Mouse (Mus musculus) C2C12 (cell line): ENCODE measurements at regions not wholly inside any gene's neighbourhood (a gene's known extent, or its start where the extent isn't known, plus 50 kb on each side); places are given as distances from the start of the nearest gene placed in this dataset.

ENCODE experiments used
- H3K27me3 ChIP-seq: one replicate; pipeline ENCODE4 v1.6.1; 2011; ENCODE audit not compliant: control insufficient read depth, insufficient read depth, insufficient read length
- H3K36me3 ChIP-seq: one replicate; pipeline ENCODE4 v1.6.1; 2011; ENCODE audit not compliant: control insufficient read depth, insufficient read depth
- H3K4me3 ChIP-seq: one replicate; pipeline ENCODE4 v1.5.1; 2011; ENCODE audit warnings: mild to moderate bottlenecking, control low read depth; ENCODE audit not compliant: poor library complexity, insufficient read depth, severe bottlenecking
- H3K79me2 ChIP-seq: one replicate; pipeline ENCODE4 v1.6.1; 2011; ENCODE audit not compliant: control insufficient read depth, insufficient read depth
- H3K79me3 ChIP-seq: one replicate; pipeline ENCODE4 v1.6.1; 2011; ENCODE audit warnings: low read depth, control low read depth
- H3ac ChIP-seq: one replicate; pipeline ENCODE3; 2011; ENCODE audit warnings: low read depth; ENCODE audit not compliant: control insufficient read depth, insufficient read length
- CEBPB ChIP-seq: IDR thresholded peaks from one replicate; pipeline ENCODE4 v1.6.1; 2011; ENCODE audit warnings: low read depth, mild to moderate bottlenecking, control low read depth, moderate library complexity
- CTCF ChIP-seq: IDR thresholded peaks from one replicate; pipeline ENCODE4 v1.5.1; 2011; ENCODE audit not compliant: control insufficient read depth, insufficient read depth, insufficient read length
- FOSL1 ChIP-seq: IDR thresholded peaks from one replicate; pipeline ENCODE4 v1.8.0; 2011; ENCODE audit warnings: mild to moderate bottlenecking, low read length; ENCODE audit not compliant: poor library complexity, insufficient read depth, severe bottlenecking
- MAX ChIP-seq: IDR thresholded peaks from one replicate; pipeline ENCODE4 v1.6.1; 2011; ENCODE audit warnings: mild to moderate bottlenecking, control low read depth
- MYOD1 ChIP-seq: IDR thresholded peaks from one replicate; pipeline ENCODE4 v1.6.1; 2011; ENCODE audit warnings: low read depth; ENCODE audit not compliant: control insufficient read depth, insufficient read length
- MYOG ChIP-seq: IDR thresholded peaks from one replicate; pipeline ENCODE4 v1.6.1; 2011; ENCODE audit not compliant: control insufficient read depth, insufficient read length; ENCODE audit errors: extremely low read depth
- USF1 ChIP-seq: IDR thresholded peaks from one replicate; pipeline ENCODE4 v1.6.1; 2011; ENCODE audit warnings: low read depth, mild to moderate bottlenecking, control low read depth, moderate library complexity

- Histone ChIP-seq H3K27me3 (no peaks in the 10 kb centered on the region), H3K79me3 (no peaks in the 10 kb centered on the region), H3K36me3 (no peaks in the 10 kb centered on the region), H3K4me3 (no peak overlapping the region), H3K79me2 (no peaks in the 10 kb centered on the region), H3ac (no peak overlapping the region)
- TF ChIP-seq CTCF: no peak
- no peak for TF ChIP-seq MYOD1
- TF ChIP-seq FOSL1: no peak
- TF ChIP-seq CEBPB: no peak
- TF ChIP-seq USF1: no peak
- TF ChIP-seq MYOG: no peak
- no peak for TF ChIP-seq MAX
Measured at GRCm38 (mm10) chr1:4570730-4571129, 237.0 kb upstream of the Gm37988 start.

- H3K4me3 ChIP-seq: no peak overlapping the region
- no peaks in the 10 kb centered on the region for H3K79me2 ChIP-seq
Measured at GRCm38 (mm10) chr1:4571299-4572202, 236.1 kb upstream of the Gm37988 start.

DNA sequence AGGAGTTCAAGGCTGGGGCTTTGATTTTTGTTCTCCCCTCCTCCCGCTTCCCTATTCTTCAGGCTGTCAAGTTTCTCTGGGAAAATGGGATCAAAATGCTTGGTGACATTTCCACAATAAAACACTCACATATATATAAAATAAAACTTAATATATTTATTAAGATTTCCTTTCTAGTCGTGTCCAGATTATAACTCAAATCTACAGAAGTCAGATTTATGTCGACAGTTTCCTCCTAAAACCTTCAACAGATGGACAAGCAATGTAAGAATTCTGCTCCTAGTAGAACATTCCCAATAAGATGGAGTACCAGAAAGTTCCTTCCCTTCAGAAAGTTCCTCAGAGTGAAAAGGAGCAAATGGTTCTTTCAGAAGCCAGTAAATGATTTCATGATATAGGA is 235.4 kb upstream of the Gm37988 start:
- H3K79me3 ChIP-seq: no peaks in the 10 kb centered on the region
- no peak for TF ChIP-seq CTCF
- H3K4me3 ChIP-seq: no peak overlapping the region
- H3ac ChIP-seq: no peak overlapping the region
- no peaks in the 10 kb centered on the region for H3K27me3 ChIP-seq
- H3K79me2 ChIP-seq: no peaks in the 10 kb centered on the region
- no peaks in the 10 kb centered on the region for H3K36me3 ChIP-seq

More at GRCm38 (mm10) chr1:4571299-4572202, 236.1 kb upstream of the Gm37988 start:
- no peaks in the 10 kb centered on the region for H3K36me3 ChIP-seq
- no peak for TF ChIP-seq MAX
- TF ChIP-seq CEBPB: no peak
- TF ChIP-seq USF1: no peak
- no peak for TF ChIP-seq CTCF
- TF ChIP-seq MYOG: no peak
- TF ChIP-seq MYOD1: no peak
- no peak for TF ChIP-seq FOSL1
- H3K27me3 ChIP-seq: no peaks in the 10 kb centered on the region
- peak overlapping the region; percentile 28 for H3ac ChIP-seq
- H3K79me3 ChIP-seq: no peaks in the 10 kb centered on the region

DNA sequence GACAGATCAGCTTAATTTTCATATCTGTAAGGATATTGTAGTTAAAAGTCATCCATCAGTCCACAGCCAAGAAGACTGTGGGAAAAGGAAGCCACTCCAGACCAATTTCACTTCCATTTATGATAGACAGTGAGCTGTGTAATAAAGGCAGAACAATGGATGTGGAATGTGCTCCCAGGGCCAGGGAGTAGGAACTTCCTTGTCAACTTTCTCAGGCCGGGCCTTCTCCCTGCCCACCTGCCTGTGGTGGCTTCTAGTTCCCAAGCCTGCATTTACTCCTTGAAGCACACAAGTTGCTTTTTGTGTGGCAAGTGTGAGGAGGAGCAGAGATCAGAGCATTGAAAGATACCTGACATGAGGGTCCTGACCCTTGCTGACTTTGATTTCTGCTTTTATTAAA is 233.6 kb upstream of the Gm37988 start:
- Histone ChIP-seq H3K27me3 (no peaks in the 10 kb centered on the region), H3K4me3 (no peak overlapping the region), H3K79me3 (no peaks in the 10 kb centered on the region), H3K79me2 (no peaks in the 10 kb centered on the region), H3ac (no peak overlapping the region), H3K36me3 (no peaks in the 10 kb centered on the region)
- TF ChIP-seq CEBPB: no peak
- TF ChIP-seq MYOG: no peak
- TF ChIP-seq MYOD1: no peak
- TF ChIP-seq FOSL1: no peak
- no peak for TF ChIP-seq MAX
- no peak for TF ChIP-seq USF1
- no peak for TF ChIP-seq CTCF

GRCm38 (mm10) chr1:4576957-4577356 is 230.7 kb upstream of the Gm37988 start:
- H3K79me3 ChIP-seq: no peaks in the 10 kb centered on the region
- no peak overlapping the region for H3ac ChIP-seq
- no peaks in the 10 kb centered on the region for H3K79me2 ChIP-seq
- H3K36me3 ChIP-seq: no peaks in the 10 kb centered on the region
- no peaks in the 10 kb centered on the region for H3K27me3 ChIP-seq
- no peak for TF ChIP-seq CTCF
- TF ChIP-seq MYOG: no peak
- TF ChIP-seq FOSL1: no peak
- no peak for TF ChIP-seq CEBPB
- TF ChIP-seq USF1: no peak
- TF ChIP-seq MYOD1: no peak
- no peak overlapping the region for H3K4me3 ChIP-seq

DNA sequence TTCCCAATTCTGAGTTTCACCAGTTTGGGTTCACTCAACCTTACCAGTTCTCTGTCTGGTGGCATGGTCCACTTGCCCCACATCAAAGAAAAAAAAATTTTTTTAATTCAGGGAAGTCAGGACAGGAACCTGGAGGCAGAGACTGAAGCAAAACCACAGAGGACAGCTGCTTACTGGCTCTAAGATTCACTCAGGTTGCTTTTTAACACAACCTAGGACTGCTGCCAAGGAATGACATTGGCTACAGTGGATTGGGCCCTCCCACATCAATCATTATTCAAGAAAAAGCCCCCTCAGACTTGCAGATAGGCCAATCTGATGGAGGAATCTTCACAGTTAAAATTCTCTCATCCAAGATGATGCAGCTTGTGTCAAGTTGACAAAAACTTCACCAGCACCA is 225.2 kb upstream of the Gm37988 start:
- Histone ChIP-seq H3K79me2 (no peaks in the 10 kb centered on the region), H3K27me3 (no peaks in the 10 kb centered on the region), H3K79me3 (no peaks in the 10 kb centered on the region), H3ac (no peak overlapping the region), H3K36me3 (no peaks in the 10 kb centered on the region), H3K4me3 (no peak overlapping the region)
- no peak for TF ChIP-seq MYOD1
- TF ChIP-seq USF1: no peak
- no peak for TF ChIP-seq CTCF
- TF ChIP-seq CEBPB: no peak
- no peak for TF ChIP-seq MAX
- no peak for TF ChIP-seq MYOG
